Mouse (Mus musculus) bone marrow macrophage, adult 2 months (primary cell): ENCODE results near the gene Tmem132c.

Experiments
- CTCF ChIP-seq: IDR thresholded peaks from 2 replicates; pipeline ENCODE4 v1.5.1; 2012; ENCODE audit warnings: low read depth, mild to moderate bottlenecking, low read length, moderate library complexity
- POLR2A ChIP-seq: IDR thresholded peaks from 2 replicates; pipeline ENCODE4 v1.6.1; 2012; ENCODE audit warnings: mild to moderate bottlenecking, low read depth, low read length, borderline replicate concordance

DNA sequence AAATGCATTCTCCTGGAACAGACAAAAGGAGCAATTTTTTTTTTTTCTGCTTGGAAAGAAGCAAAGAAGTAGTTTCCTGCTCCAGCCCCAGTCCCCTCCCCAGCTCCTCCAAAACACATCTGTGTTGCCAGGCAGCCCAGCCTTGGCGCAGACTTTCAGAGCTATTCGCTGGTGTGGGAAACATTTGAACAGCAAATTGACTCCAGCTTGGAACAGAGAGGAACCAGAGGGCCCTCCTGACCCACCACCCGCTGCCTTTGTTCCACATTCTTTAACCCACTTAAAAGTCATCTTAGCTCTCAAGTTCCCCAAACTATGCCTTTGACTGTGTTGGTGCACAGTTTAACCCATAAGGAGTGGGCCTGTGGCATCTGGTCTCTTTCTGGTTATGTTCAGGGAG is 128.9 kb downstream of the Tmem132c start:
- no peak for TF ChIP-seq POLR2A
- no peak for TF ChIP-seq CTCF
